ENCODE assay signal across 15 mouse cellular contexts in the genomic region with DNA sequence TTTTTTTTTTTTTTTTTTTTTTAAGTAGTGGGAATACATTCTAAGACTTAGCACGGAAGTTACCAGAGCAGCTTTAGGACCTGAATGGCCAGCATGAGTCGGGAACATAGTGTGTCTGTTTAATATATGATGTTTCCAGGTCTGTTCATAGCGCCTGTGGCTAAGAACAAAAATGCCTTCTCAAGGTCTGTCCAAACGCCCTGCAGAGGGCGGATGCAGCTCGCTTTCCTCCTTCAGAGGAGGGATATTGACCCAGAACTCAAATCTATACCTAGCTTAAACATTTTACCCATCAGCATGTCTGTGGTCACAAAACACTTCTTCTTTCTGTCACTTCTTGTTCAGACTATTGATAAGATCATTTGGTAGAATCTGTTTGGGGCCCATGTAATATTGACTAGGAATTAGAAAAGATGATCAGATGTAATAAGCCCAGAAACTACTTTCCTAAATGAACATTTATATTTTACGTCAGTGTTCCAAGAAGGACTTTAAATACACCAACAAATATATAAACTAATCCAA. TPM values are rescaled to one million over a fixed set of nuclear protein-coding genes. Genes with fewer than 3 reads are reported as not detected.
DNase-seq lines count a peak whose midpoint lies in the region; ATAC-seq and TF ChIP-seq lines count a peak whose summit lies in the region.
"Had no signal": no experiment of that assay in that cellular context is flagged by ENCODE, and none has a peak within 500 bp of the region (broad histone marks: within the 10 kb centered on the region; RNA-seq: fewer than 3 reads in every experiment).

No protein-coding gene starts in this region.

- in situ Hi-C loops in ES-E14 (cut with MboI; ENCODE audit: low sequenced_read_pairs in 2 of 2, unreplicated experiment in 2 of 2): loop anchor here in 1 of 2 experiments (10.0 kb wide), 1 partner anchor 788 kb away; no protein-coding TSS in a partner anchor

- peaks cover 50% of the 10 kb centered on the region for H3K27me3 ChIP-seq in hindbrain, embryonic 10.5 days (ENCODE audit: insufficient read depth, poor library complexity, severe bottlenecking)
- no peaks in the 10 kb centered on the region for H3K27me3 ChIP-seq in midbrain, embryonic 15.5 days (replicated peaks)
- H3K27me3 ChIP-seq in liver, embryonic 12.5 days (replicated peaks): peaks cover 79% of the 10 kb centered on the region

- H3K36me3 ChIP-seq in ES-E14 (ENCODE audit: control insufficient read depth, insufficient read depth, low read length, poor library complexity, severe bottlenecking): no peaks in the 10 kb centered on the region
- peaks cover 16% of the 10 kb centered on the region; the same call in 1 of the 2 replicates for H3K36me3 ChIP-seq in hindbrain, embryonic 10.5 days
- no peaks in the 10 kb centered on the region for H3K36me3 ChIP-seq in midbrain, embryonic 15.5 days (replicated peaks)
- H3K36me3 ChIP-seq in liver, embryonic 12.5 days: no peaks in the 10 kb centered on the region
- H3K36me3 ChIP-seq: G1E; lung, embryonic 15.5 days had no signal

- no peaks in the 10 kb centered on the region for H3K4me1 ChIP-seq in ES-E14 (ENCODE audit: control insufficient read depth in 2 of 2, insufficient read depth in 2 of 2, low read length in 2 of 2, poor library complexity in 1 of 2)
- H3K4me1 ChIP-seq in hindbrain, embryonic 10.5 days (replicated peaks): peaks cover 39% of the 10 kb centered on the region
- peaks cover 37% of the 10 kb centered on the region for H3K4me1 ChIP-seq in midbrain, embryonic 15.5 days
- H3K4me1 ChIP-seq in liver, embryonic 12.5 days: peaks cover 4% of the 10 kb centered on the region; the same call in 1 of the 2 replicates

- no peaks in the 10 kb centered on the region for H3K9me3 ChIP-seq in ES-E14 (ENCODE audit: control insufficient read depth, insufficient read depth, low read depth, low read length)
- H3K9me3 ChIP-seq in hindbrain, embryonic 10.5 days: no peaks in the 10 kb centered on the region
- H3K9me3 ChIP-seq in midbrain, embryonic 15.5 days: no peaks in the 10 kb centered on the region
- H3K9me3 ChIP-seq in liver, embryonic 12.5 days (replicated peaks): no peaks in the 10 kb centered on the region
- H3K9me3 ChIP-seq: lung, embryonic 15.5 days had no signal

- H3K9ac ChIP-seq in ES-E14 (ENCODE audit: insufficient read depth, low read depth, low read length, poor library complexity, severe bottlenecking): no peak overlapping the region
- peak overlapping the region; percentile 44; the same call in 1 of the 2 replicates for H3K9ac ChIP-seq in midbrain, embryonic 15.5 days
- H3K9ac ChIP-seq in liver, embryonic 12.5 days: no peak overlapping the region
- H3K9ac ChIP-seq: lung, embryonic 15.5 days had no signal

- no peak overlapping the region for H3K27ac ChIP-seq in ES-E14 (ENCODE audit: insufficient read depth, low read depth, low read length, poor library complexity, severe bottlenecking)
- H3K27ac ChIP-seq in hindbrain, embryonic 10.5 days: peak overlapping the region; percentile 99
- peak overlapping the region; percentile 69; the same call in 1 of the 2 replicates for H3K27ac ChIP-seq in midbrain, embryonic 15.5 days
- no peak overlapping the region for H3K27ac ChIP-seq in liver, embryonic 12.5 days
- H3K27ac ChIP-seq: lung, embryonic 15.5 days had no signal

- no peak for ATAC-seq in midbrain, embryonic 15.5 days (replicated peaks)
- ATAC-seq in liver, embryonic 12.5 days: no peak

- DNase-seq in ES-E14 (ENCODE audit: low read depth, low spot score): no peak
- DNase-seq in embryo, embryonic 10 days (ENCODE audit: low spot score): peak; percentile 65
- DNase-seq in hindbrain, embryonic 10.5 days (ENCODE audit: low spot score): no peak
- no peak for DNase-seq in testis, postnatal 10 days (ENCODE audit: low spot score)
- DNase-seq in lung, postnatal 4 days: no peak
- DNase-seq in urinary bladder, adult 18-20 months (ENCODE audit: low spot score in 2 of 2): no peak
- DNase-seq: gastrocnemius, postnatal 10 days; right cerebral cortex, postnatal 25 days had no signal

- H3K4me3 ChIP-seq in ES-E14 (ENCODE audit: insufficient read depth in 1 of 2, low read depth in 1 of 2, low read length in 2 of 2, poor library complexity in 1 of 2, severe bottlenecking in 1 of 2): no peak overlapping the region
- H3K4me3 ChIP-seq in hindbrain, embryonic 10.5 days: peak overlapping the region; percentile 82
- H3K4me3 ChIP-seq in midbrain, embryonic 15.5 days: peak overlapping the region; percentile 47
- H3K4me3 ChIP-seq in liver, embryonic 12.5 days: no peak overlapping the region
- H3K4me3 ChIP-seq: lung, embryonic 15.5 days; myocyte had no signal

- H3K4me2 ChIP-seq in midbrain, embryonic 15.5 days: peak overlapping the region; percentile 77
- no peak overlapping the region for H3K4me2 ChIP-seq in liver, embryonic 12.5 days
- H3K4me2 ChIP-seq: lung, embryonic 15.5 days had no signal

- 6% methylated on average over 7 of the region's 7 CpGs for WGBS in hindbrain, embryonic 10.5 days
- WGBS in midbrain, embryonic 15.5 days: 3% methylated on average over 7 of the region's 7 CpGs
- 6% methylated on average over 7 of the region's 7 CpGs for WGBS in liver, embryonic 12.5 days (ENCODE audit: insufficient replicate concordance)

TF ChIP-seq in ES-E14, 5 proteins besides CTCF, POLR2A, EP300 and RAD21:
- TF ChIP-seq MAFK (IDR thresholded peaks at IDR 0.05; ENCODE audit: insufficient read depth, low read depth, low read length): no peak
- TF ChIP-seq ZNF384 (IDR thresholded peaks at IDR 0.05; ENCODE audit: low read depth, low read length): peak; percentile 66
- TF ChIP-seq ZC3H11A (IDR thresholded peaks at IDR 0.05; ENCODE audit: borderline replicate concordance, low read depth, low read length): no peak

RNA-seq across cellular contexts. Expression of gene Pou3f2, which starts 5.3 kb away (rescaled TPM):
- 0.18 TPM in 1 of 2 replicates, not detected in the other for total RNA-seq in ES-E14 (2012; rRNA removed)
- 44.0 and 45.4 TPM in 2 replicates for polyA plus RNA-seq in hindbrain, embryonic 10.5 days (2016; fragmentation: Nextera tagmentation; extraction: Ambion mirVana)
- 43.0 and 44.0 TPM in 2 replicates for polyA plus RNA-seq in midbrain, embryonic 15.5 days (2015; fragmentation: Nextera tagmentation; extraction: Ambion mirVana)
- not detected in 2 replicates for polyA plus RNA-seq in liver, embryonic 12.5 days (2016; fragmentation: Nextera tagmentation; extraction: Ambion mirVana)
- total RNA-seq: heart, postnatal 10 days had no signal
- polyA plus RNA-seq: G1E; large intestine, adult 2 months; myocyte had no signal

Comparison
In these comparisons a context has a peak if more than half of its experiments do, and no peak if none do; other contexts are left out.
1. H3K27ac ChIP-seq: peak in hindbrain, embryonic 10.5 days (single experiment) and midbrain, embryonic 15.5 days (single experiment); none in ES-E14 (single experiment) and liver, embryonic 12.5 days (single experiment).
2. H3K4me3 ChIP-seq: peak in hindbrain, embryonic 10.5 days (single experiment) and midbrain, embryonic 15.5 days (single experiment); none in ES-E14 (0 of 2) and liver, embryonic 12.5 days (single experiment).
3. RNA of gene Pou3f2, which starts 5.3 kb away (polyA plus RNA-seq): 44.0 to 45.4 TPM in hindbrain, embryonic 10.5 days and 43.0 to 44.0 TPM in midbrain, embryonic 15.5 days; not detected in liver, embryonic 12.5 days; every median in the first group is over 10 times any median in the second.